Mouse (Mus musculus) cerebellum, postnatal 10 days (tissue): ENCODE results near the gene Tprg.
A peak's percentile ranks its signal among the peaks of the same experiment; 100 is the strongest.

ENCODE experiments used
- DNase-seq, 2 experiments: peaks; one replicate each; pipeline ENCODE4 v3.0.0; 2021; ENCODE audit warnings: mixed read lengths in 2 of 2

Tprg gene

GRCm38 (mm10) chr16:25286517-25286916 is at the start of gene Tprg:
Gene Tprg, plus strand, starts transcription at chr16:25286817.
- DNase-seq = no peak

GRCm38 (mm10) chr16:25238274-25239050 is 48.2 kb upstream of the Tprg start:
- DNase-seq = no peak

- DNase-seq = no peak
Measured at GRCm38 (mm10) chr16:25248889-25249288, 37.7 kb upstream of the Tprg start.

GRCm38 (mm10) chr16:25250129-25250749 is 36.4 kb upstream of the Tprg start:
- DNase-seq = no peak

GRCm38 (mm10) chr16:25251080-25251479 is 35.5 kb upstream of the Tprg start:
- no peak for DNase-seq

- DNase-seq = peak; percentile 53 to 64
Measured at GRCm38 (mm10) chr16:25254646-25255045, 32.0 kb upstream of the Tprg start.

GRCm38 (mm10) chr16:25255186-25255585 is 31.4 kb upstream of the Tprg start:
- DNase-seq = peak; percentile 72 to 75

GRCm38 (mm10) chr16:25255603-25256260 is 30.9 kb upstream of the Tprg start:
- no peak for DNase-seq

GRCm38 (mm10) chr16:25262306-25262705 is 24.3 kb upstream of the Tprg start:
- no peak for DNase-seq

- no peak for DNase-seq
Measured at GRCm38 (mm10) chr16:25262965-25263364, 23.7 kb upstream of the Tprg start.

GRCm38 (mm10) chr16:25263520-25264149 is 23.0 kb upstream of the Tprg start:
- peak; percentile 90 to 94 for DNase-seq

- DNase-seq = peak in 1 of 2 experiments; percentile 16
Measured at GRCm38 (mm10) chr16:25265177-25265576, 21.4 kb upstream of the Tprg start.

GRCm38 (mm10) chr16:25268276-25268675 is 18.3 kb upstream of the Tprg start:
- DNase-seq = no peak

- DNase-seq = no peak
Measured at GRCm38 (mm10) chr16:25282563-25282962, 4.1 kb upstream of the Tprg start.

- DNase-seq = no peak
Measured at GRCm38 (mm10) chr16:25293753-25294152, 7.1 kb downstream of the Tprg start.

GRCm38 (mm10) chr16:25295546-25295945 is 8.9 kb downstream of the Tprg start:
- no peak for DNase-seq

- DNase-seq = no peak
Measured at GRCm38 (mm10) chr16:25296746-25297145, 10.1 kb downstream of the Tprg start.

- DNase-seq = no peak
Measured at GRCm38 (mm10) chr16:25298204-25298603, 11.6 kb downstream of the Tprg start.

GRCm38 (mm10) chr16:25302616-25303015 is 16.0 kb downstream of the Tprg start:
- DNase-seq = no peak

- no peak for DNase-seq
Measured at GRCm38 (mm10) chr16:25314006-25314405, 27.4 kb downstream of the Tprg start.

- DNase-seq = no peak
Measured at GRCm38 (mm10) chr16:25315090-25315489, 28.5 kb downstream of the Tprg start.

GRCm38 (mm10) chr16:25325631-25326238 is 39.1 kb downstream of the Tprg start:
- peak; percentile 47 to 55 for DNase-seq
